In the genomic region with DNA sequence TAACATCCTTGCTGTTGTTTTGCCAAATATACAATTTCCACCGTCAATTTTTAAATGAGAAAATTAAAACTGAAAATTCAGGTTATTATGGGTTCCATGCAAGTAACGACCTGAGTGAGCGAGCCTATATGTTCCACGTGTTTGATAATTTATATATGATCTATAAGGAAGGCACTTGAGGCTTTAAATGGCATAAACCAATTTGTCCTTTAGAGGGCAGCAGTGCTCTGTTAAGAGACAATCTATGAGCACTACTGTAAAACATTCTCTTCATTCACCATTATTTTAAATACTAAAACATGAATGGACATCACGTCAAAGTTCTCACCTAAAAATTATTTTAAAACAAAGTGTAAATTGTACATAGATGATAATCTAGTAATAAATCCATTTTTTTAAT, we compare ENCODE assay signal across 9 mouse cellular contexts. TPM values are rescaled to one million over a fixed set of nuclear protein-coding genes. Genes with fewer than 3 reads are reported as not detected.
A peak's percentile ranks its signal among the peaks of the same experiment; 100 is the strongest.
DNase-seq lines count a peak whose midpoint lies in the region; ATAC-seq and TF ChIP-seq lines count a peak whose summit lies in the region.
"Had no signal": no experiment of that assay in that cellular context is flagged by ENCODE, and none has a peak within 500 bp of the region (broad histone marks: within the 10 kb centered on the region; RNA-seq: fewer than 3 reads in every experiment).

No protein-coding gene starts in this region.

- no peak overlapping the region for H3K4me2 ChIP-seq in hindbrain, postnatal 0 days (ENCODE audit: low read depth, low read length)
- no peak overlapping the region for H3K4me2 ChIP-seq in midbrain, embryonic 16.5 days (ENCODE audit: low read length)

- no peaks in the 10 kb centered on the region for H3K9me3 ChIP-seq in hindbrain, postnatal 0 days (ENCODE audit: low read length)
- H3K9me3 ChIP-seq in midbrain, embryonic 16.5 days (replicated peaks; ENCODE audit: control insufficient read depth, low read length, poor library complexity, severe bottlenecking): no peaks in the 10 kb centered on the region
- H3K9me3 ChIP-seq: megakaryocyte, embryonic 14.5 days had no signal

- no peaks in the 10 kb centered on the region for H3K36me3 ChIP-seq in hindbrain, postnatal 0 days (ENCODE audit: insufficient read depth, low read length)
- no peaks in the 10 kb centered on the region for H3K36me3 ChIP-seq in midbrain, embryonic 16.5 days (ENCODE audit: control insufficient read depth, insufficient read depth, low read length)

- 14% methylated on average over 5 of the region's 5 CpGs for WGBS in hindbrain, postnatal 0 days
- WGBS in midbrain, embryonic 16.5 days: 15% methylated on average over 5 of the region's 5 CpGs

- ATAC-seq in hindbrain, postnatal 0 days: peak; percentile 58; the same call in 1 of the 2 replicates
- peak; percentile 80; the same call in 1 of the 2 replicates for ATAC-seq in midbrain, embryonic 16.5 days

- no peak overlapping the region for H3K4me3 ChIP-seq in hindbrain, postnatal 0 days (ENCODE audit: low read length)
- no peak overlapping the region for H3K4me3 ChIP-seq in midbrain, embryonic 16.5 days (ENCODE audit: low read depth, low read length)
- H3K4me3 ChIP-seq: megakaryocyte, embryonic 14.5 days had no signal

- H3K27ac ChIP-seq in hindbrain, postnatal 0 days: no peak overlapping the region
- H3K27ac ChIP-seq in midbrain, embryonic 16.5 days (ENCODE audit: low read length): no peak overlapping the region

- no peak overlapping the region for H3K9ac ChIP-seq in hindbrain, postnatal 0 days (replicated peaks; ENCODE audit: low read length)
- H3K9ac ChIP-seq in midbrain, embryonic 16.5 days (ENCODE audit: low read depth, low read length): no peak overlapping the region

- no peaks in the 10 kb centered on the region for H3K4me1 ChIP-seq in hindbrain, postnatal 0 days (ENCODE audit: insufficient read depth, low read length)
- H3K4me1 ChIP-seq in midbrain, embryonic 16.5 days (ENCODE audit: control insufficient read depth, insufficient read depth, low read length): no peaks in the 10 kb centered on the region

- TF ChIP-seq POLR2A in brain, embryonic 14.5 days (IDR thresholded peaks at IDR 0.05; ENCODE audit: borderline replicate concordance, extremely low read depth, insufficient read depth, insufficient read length, poor library complexity, severe bottlenecking): no peak

- no peak for TF ChIP-seq CTCF in brain, embryonic 14.5 days (IDR thresholded peaks at IDR 0.05; ENCODE audit: borderline replicate concordance, extremely low read depth, insufficient read depth, insufficient read length)
- peak; percentile 69 for TF ChIP-seq CTCF in hindbrain, postnatal 0 days (IDR thresholded peaks at IDR 0.05; ENCODE audit: low read depth)

- H3K27me3 ChIP-seq in hindbrain, postnatal 0 days (ENCODE audit: insufficient read depth, low read length): no peaks in the 10 kb centered on the region
- no peaks in the 10 kb centered on the region for H3K27me3 ChIP-seq in midbrain, embryonic 16.5 days (ENCODE audit: control insufficient read depth, insufficient read depth, low read depth, low read length)
- H3K27me3 ChIP-seq: megakaryocyte, embryonic 14.5 days had no signal

- peak; percentile 37 for DNase-seq in adrenal gland, postnatal 14 days
- no peak for DNase-seq in adrenal gland, adult 8-10 months
- DNase-seq in layer of hippocampus, adult 9-10 months (ENCODE audit: low spot score): peak; percentile 69
- no peak for DNase-seq in layer of hippocampus, postnatal 25 days (ENCODE audit: extremely low spot score in 1 of 2, low spot score in 1 of 2)
- DNase-seq in brain, embryonic 14.5 days (ENCODE audit: low read depth): peak; percentile 81
- peak; percentile 80 for DNase-seq in hindbrain, postnatal 0 days (ENCODE audit: low spot score)
- DNase-seq in adrenal gland, adult 2 months: no peak

RNA-seq across cellular contexts. Expression of gene Tfpi, which starts 22.5 kb away (rescaled TPM):
- total RNA-seq in adrenal gland, postnatal 14 days (2021): 39.4 and 44.2 TPM in 2 replicates
- total RNA-seq in adrenal gland, adult 8-10 months (2022): 10 to 100 TPM; 49.3 to 79.9 (median 60.1) TPM
- total RNA-seq in layer of hippocampus, postnatal 25 days (2021): 1 to 10 TPM; 3.1 to 3.3 TPM
- 9.1 and 12.3 TPM in 2 replicates for polyA plus RNA-seq in brain, embryonic 14.5 days (2012; rRNA removed)
- 9.5 and 10.7 TPM in 2 replicates for total RNA-seq in hindbrain, postnatal 0 days (2014; rRNA removed)
- 13.1 and 15.3 TPM in 2 replicates for polyA plus RNA-seq in hindbrain, postnatal 0 days (2015; fragmentation: Nextera tagmentation; extraction: Ambion mirVana)
- 14.1 and 16.1 TPM in 2 replicates for polyA plus RNA-seq in midbrain, embryonic 16.5 days (2015; fragmentation: Nextera tagmentation; extraction: Ambion mirVana)
- total RNA-seq in adrenal gland, adult 2 months (2021): 10 to 100 TPM; 41.9 to 52.2 TPM
- 1.8 and 2.6 TPM in 2 replicates for polyA plus RNA-seq in adrenal gland, adult 2 months (2012; rRNA removed)

RNA-seq across cellular contexts. Expression of gene Calcrl, which starts 28.8 kb away (rescaled TPM):
- total RNA-seq in adrenal gland, postnatal 14 days (2021): 28.1 and 38.0 TPM in 2 replicates
- total RNA-seq in adrenal gland, adult 8-10 months (2022): 10 to 100 TPM; 15.8 to 27.4 (median 24.1) TPM
- total RNA-seq in layer of hippocampus, postnatal 25 days (2021): 1 to 10 TPM; 9.0 to 9.1 TPM
- polyA plus RNA-seq in brain, embryonic 14.5 days (2012; rRNA removed): 1.9 and 5.0 TPM in 2 replicates
- 19.8 and 31.9 TPM in 2 replicates for total RNA-seq in hindbrain, postnatal 0 days (2014; rRNA removed)
- polyA plus RNA-seq in hindbrain, postnatal 0 days (2015; fragmentation: Nextera tagmentation; extraction: Ambion mirVana): 12.0 and 16.8 TPM in 2 replicates
- polyA plus RNA-seq in midbrain, embryonic 16.5 days (2015; fragmentation: Nextera tagmentation; extraction: Ambion mirVana): 8.6 and 8.7 TPM in 2 replicates
- 10 to 100 TPM; 15.2 to 23.8 TPM for total RNA-seq in adrenal gland, adult 2 months (2021)
- 2.8 and 6.7 TPM in 2 replicates for polyA plus RNA-seq in adrenal gland, adult 2 months (2012; rRNA removed)

Comparison
In these comparisons a context has a peak if more than half of its experiments do, and no peak if none do; other contexts are left out.
1. DNase-seq: peak in adrenal gland, postnatal 14 days (single experiment), layer of hippocampus, adult 9-10 months (single experiment), brain, embryonic 14.5 days (single experiment) and hindbrain, postnatal 0 days (single experiment); none in adrenal gland, adult 8-10 months (single experiment), layer of hippocampus, postnatal 25 days (0 of 2) and adrenal gland, adult 2 months (single experiment).